Mouse (Mus musculus) effector memory CD4-positive, alpha-beta T cell, adult 7 months (primary cell): ENCODE measurements around the gene Gin1. TPM values are rescaled to one million over a fixed set of nuclear protein-coding genes. Genes with fewer than 3 reads are reported as not detected.

Experiments
- polyA plus RNA-seq: library from polyadenylated mRNA; unstranded; fragments of 100-300 nt; shearing (Covaris generic); gene quantifications from one replicate; pipeline ENCODE4 v1.2.1, GENCODE M21; 2017

Gene Gin1
- polyA plus RNA-seq: 12.6 TPM

DNA sequence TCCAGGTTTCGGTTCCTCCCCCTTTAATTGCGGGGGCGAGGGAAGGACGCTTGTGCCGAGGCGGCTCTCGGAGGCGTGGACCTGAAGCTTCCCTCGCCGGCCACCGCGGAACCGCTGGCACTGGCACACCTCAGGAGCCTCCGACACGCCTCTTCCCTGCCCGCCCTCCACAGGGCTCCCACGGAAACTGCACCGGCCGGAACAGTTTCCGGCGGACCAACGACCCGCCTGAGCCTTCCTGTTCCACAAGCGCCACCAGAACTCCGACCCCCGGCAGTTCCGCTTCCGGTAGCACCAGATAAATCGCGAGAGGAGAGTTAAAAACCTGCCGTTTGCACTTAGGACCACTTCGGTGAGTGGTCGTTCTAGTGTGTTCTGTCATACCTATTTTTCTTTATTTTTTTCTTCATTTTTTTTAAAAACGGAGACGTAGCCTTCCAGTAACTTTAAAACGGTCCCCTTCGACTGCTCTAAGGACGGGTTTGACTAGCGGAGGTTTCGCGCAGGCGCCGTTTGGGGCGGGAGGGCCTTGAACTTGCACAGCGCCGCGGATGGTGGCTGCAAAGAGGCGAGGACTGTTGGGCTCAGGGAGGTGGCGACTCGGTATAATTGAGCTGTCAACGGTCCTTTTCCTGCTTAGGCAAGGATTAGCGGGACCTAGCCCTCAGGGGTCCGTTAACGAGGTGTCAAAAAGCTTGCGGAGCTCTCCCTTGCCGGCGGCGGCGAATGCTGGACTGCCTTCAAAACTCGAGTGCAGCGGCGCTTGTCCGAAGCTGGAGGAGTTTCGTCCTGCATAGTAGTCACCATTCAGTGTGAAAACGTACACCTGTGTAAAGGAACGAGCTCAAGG lies at the start of gene Gin1, which contains the start of gene Ppip5k2:
Gene Gin1 (plus strand): TSS at position 269 of the 850 bp plus-strand sequence.
Gene Ppip5k2 (minus strand): TSS at position 508 of the 850 bp plus-strand sequence.

Other genes starting within 250 kb of the Gin1 start
- 51.8 TPM for gene D1Ertd622e, start 108.1 kb upstream of the Gin1 start, polyA plus RNA-seq
- 34.3 TPM for gene Ppip5k2, start 239 bp downstream of the Gin1 start, polyA plus RNA-seq